Mouse (Mus musculus) liver, postnatal 0 days (tissue): Measurements from ENCODE around the gene Hsd3b7.

ENCODE experiments used
- CTCF ChIP-seq: sonication (generic); IDR thresholded peaks from 2 replicates; pipeline ENCODE4 v1.5.1; 2016; ENCODE audit warnings: antibody characterized with exemption, low read depth
- EP300 ChIP-seq: IDR thresholded peaks from 2 replicates; pipeline ENCODE4 v1.6.1; 2016; ENCODE audit warnings: antibody characterized with exemption, low read depth, mild to moderate bottlenecking

- no peak for TF ChIP-seq CTCF
- no peak for TF ChIP-seq EP300
Observed at GRCm38 (mm10) chr7:127777474-127778266, 22.7 kb upstream of the Hsd3b7 start.
